Mouse (Mus musculus): Measurements from ENCODE around the gene Prss57.

Prss57 gene

GRCm38 (mm10) chr10:79748496-79748895 is 42.3 kb downstream of the Prss57 start:
- no peak for DNase-seq

GRCm38 (mm10) chr10:79746774-79747151 is 44.0 kb downstream of the Prss57 start:
- DNase-seq: no peak

GRCm38 (mm10) chr10:79745898-79746773 is 44.6 kb downstream of the Prss57 start, which contains the start of gene Polrmt:
Gene Polrmt (minus strand): TSS chr10:79746581.
- DNase-seq: peak; percentile 92

- DNase-seq: no peak
Measured at GRCm38 (mm10) chr10:79745411-79745810, 45.4 kb downstream of the Prss57 start.

- no peak for DNase-seq
Measured at GRCm38 (mm10) chr10:79743650-79744365, 47.0 kb downstream of the Prss57 start.

- no peak for DNase-seq
Measured at GRCm38 (mm10) chr10:79743161-79743560, 47.6 kb downstream of the Prss57 start.

- no peak for DNase-seq
Measured at GRCm38 (mm10) chr10:79740863-79741262, 49.9 kb downstream of the Prss57 start.

GRCm38 (mm10) chr10:79739234-79739633 is 51.5 kb downstream of the Prss57 start:
- no peak for DNase-seq

GRCm38 (mm10) chr10:79738259-79738658 is 52.5 kb downstream of the Prss57 start:
- no peak for DNase-seq

- peak; percentile 28 for DNase-seq
Measured at GRCm38 (mm10) chr10:79736706-79737105, 54.1 kb downstream of the Prss57 start.

- DNase-seq: no peak
Measured at GRCm38 (mm10) chr10:79735361-79735760, 55.4 kb downstream of the Prss57 start.

- no peak for DNase-seq
Measured at GRCm38 (mm10) chr10:79733847-79734246, 56.9 kb downstream of the Prss57 start.

GRCm38 (mm10) chr10:79732500-79732899 is 58.3 kb downstream of the Prss57 start:
- peak; percentile 56 for DNase-seq
